Mouse (Mus musculus): ENCODE results near the gene Dnmt3l.

DNA sequence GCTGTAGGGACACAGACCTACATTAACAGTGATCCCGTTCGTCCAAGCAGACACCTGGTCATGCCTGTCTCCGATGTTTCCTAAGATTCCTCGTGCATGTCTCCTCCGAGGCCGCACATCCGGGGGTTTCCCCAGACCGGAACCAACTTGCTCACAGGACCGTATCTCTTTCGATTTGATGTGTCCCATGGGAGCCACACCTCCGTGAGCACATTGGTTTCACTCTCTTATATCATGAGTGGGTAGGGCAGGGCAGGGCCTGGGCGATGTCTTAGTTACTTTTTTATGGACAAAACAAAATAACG is 50.9 kb downstream of the Dnmt3l start:
- no peak for TF ChIP-seq GATA1 (IDR thresholded peaks at IDR 0.05; ENCODE audit: borderline replicate concordance, low read length)
- no peak for TF ChIP-seq FLI1 (IDR thresholded peaks at IDR 0.05; ENCODE audit: low read length)

Measured in megakaryocyte, embryonic 14.5 days (primary cell).